Mouse (Mus musculus) common myeloid progenitor, adult 5-6 weeks (primary cell): ENCODE results near the gene Smox. TPM values are rescaled to one million over a fixed set of nuclear protein-coding genes. Genes with fewer than 3 reads are reported as not detected.

ENCODE experiments used
- ATAC-seq: replicated peaks from 2 replicates; pipeline ENCODE4 v1.8.0; 2016; ENCODE audit warnings: low read depth, mild to moderate bottlenecking, moderate TSS enrichment, inconsistent platforms; ENCODE audit not compliant: poor library complexity, severe bottlenecking
- total RNA-seq: library from RNA; stranded (forward); fragments of 200-1000, 187-1606 nt; gene quantifications from 2 replicates; pipeline ENCODE4 v1.2.3, GENCODE M21; 2017

Smox gene
- total RNA-seq, 1 experiment from 2014 or later, result 23.2 TPM

- peak; percentile 73 for ATAC-seq
Observed at GRCm38 (mm10) chr2:131509671-131510313, 18.5 kb downstream of the Smox start.

DNA sequence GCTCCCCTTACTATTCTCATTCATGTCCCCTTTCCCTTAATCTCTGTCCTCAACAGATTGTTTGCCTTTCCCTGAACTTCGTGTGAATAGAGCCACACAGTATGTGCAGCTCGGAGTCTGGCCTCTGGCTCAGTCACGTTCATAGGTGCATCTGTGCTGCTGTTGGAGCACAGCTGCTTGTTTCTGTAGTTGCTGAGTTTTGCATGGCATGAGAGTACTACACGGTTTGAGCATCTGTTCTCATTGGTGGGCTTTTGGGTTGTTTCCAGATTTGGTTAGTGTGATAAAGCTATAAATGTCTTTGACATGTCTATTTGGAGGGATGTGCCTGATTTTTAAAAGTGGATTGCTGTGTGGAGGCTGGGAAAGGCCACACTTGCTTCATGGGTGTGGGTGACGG is 19.2 kb downstream of the Smox start:
- ATAC-seq, result no peak

- ATAC-seq, result no peak
Observed at GRCm38 (mm10) chr2:131513477-131513876, 22.2 kb downstream of the Smox start.

DNA sequence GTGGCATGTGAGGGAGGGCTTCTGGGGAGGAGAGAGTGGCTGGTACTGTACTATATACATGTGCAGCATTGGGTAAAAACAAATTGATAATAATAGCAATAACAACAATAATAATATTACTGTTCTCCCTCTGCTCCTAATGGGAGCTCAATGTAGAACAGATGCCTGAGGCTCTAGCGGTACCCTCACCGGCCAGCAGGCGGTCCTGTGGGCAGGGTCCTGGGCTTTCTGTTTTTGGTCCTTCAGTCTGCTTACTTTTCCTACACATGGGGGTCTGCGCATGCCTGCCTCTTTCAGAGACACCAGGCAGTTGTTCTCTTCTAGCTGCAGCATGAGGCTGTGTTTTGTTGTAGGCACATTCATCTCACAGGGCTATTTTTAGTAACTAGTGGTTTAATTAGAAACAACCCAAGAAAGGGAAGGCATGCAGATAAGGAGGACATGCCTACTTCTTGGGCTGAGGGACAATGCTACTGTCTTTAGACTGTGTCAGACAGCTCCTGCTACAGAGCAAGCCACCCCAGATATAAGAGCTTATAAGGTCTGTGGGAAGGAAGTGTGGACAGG is 22.8 kb downstream of the Smox start:
- ATAC-seq, result peak; percentile 33

- ATAC-seq, result no peak
Observed at GRCm38 (mm10) chr2:131517550-131517949, 26.3 kb downstream of the Smox start.

DNA sequence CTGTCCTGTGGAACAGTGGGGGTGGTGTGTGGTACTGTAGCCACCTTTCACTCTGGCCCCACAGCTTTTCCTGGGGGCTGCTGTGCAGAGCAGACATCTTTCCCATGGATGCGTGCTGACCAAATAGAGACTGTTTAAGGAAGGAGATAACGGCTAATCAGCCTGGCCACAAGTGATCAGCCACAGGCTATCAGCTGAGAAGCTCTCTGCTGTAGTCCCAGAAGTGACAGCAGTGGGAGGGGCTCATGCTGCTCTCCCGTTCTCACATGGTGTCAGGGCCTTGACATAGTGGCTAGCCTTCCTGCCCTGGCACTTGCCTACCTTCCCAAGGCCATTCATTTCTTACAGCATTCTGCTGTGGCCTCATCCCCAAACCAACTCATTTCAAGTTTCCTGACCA is 27.5 kb downstream of the Smox start:
- peak; percentile 71 for ATAC-seq

DNA sequence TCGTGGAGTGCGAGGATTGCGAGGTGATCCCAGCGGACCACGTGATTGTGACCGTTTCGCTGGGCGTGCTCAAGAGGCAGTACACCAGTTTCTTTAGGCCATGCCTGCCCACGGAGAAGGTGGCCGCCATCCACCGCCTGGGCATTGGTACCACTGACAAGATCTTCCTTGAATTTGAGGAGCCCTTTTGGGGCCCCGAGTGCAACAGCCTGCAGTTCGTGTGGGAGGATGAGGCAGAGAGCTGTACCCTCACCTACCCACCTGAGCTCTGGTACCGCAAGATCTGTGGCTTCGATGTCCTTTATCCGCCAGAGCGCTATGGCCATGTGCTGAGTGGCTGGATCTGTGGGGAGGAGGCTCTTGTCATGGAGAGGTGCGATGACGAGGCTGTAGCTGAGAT is 29.4 kb downstream of the Smox start:
- ATAC-seq, result no peak

- ATAC-seq, result 0 out of 2 replicates have a peak, but pooled peaks have one; percentile 31
Observed at GRCm38 (mm10) chr2:131527061-131527460, 35.8 kb downstream of the Smox start.

DNA sequence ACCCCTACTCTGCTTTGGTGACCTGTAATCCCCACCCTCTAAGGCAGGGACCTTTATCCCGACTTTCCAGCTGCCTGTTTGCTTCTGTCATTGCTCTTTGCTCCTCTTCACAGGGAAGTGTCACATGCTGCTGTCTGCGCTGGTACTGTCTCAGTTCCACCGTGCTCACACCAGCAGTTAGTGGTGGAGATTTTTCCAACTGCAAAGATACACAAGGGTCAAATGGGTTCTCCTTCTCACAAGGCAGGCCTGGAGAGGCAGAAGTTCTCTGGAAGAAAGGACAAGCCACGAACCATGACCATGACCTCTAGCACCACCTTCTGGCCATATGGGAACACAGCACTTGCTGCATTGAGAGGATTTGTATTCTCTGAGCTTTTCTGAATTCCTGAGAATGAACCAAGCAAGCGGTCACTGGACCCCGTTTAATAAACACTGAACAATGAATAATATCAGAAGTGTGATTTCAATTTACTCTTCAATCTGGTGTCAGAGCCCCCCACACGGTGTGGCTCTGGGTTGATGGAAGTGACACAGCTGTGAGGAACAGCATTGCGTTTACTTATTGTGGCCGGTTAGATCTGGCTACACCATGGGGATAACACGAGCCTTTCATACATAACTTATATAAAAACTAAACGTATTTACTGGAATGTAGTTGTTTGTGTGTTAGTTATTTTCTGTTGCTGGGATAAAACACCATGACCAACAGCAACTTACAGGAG is 38.8 kb downstream of the Smox start:
- peak; percentile 64 for ATAC-seq

GRCm38 (mm10) chr2:131530623-131531008 is 39.3 kb downstream of the Smox start:
- ATAC-seq, result peak; percentile 96

DNA sequence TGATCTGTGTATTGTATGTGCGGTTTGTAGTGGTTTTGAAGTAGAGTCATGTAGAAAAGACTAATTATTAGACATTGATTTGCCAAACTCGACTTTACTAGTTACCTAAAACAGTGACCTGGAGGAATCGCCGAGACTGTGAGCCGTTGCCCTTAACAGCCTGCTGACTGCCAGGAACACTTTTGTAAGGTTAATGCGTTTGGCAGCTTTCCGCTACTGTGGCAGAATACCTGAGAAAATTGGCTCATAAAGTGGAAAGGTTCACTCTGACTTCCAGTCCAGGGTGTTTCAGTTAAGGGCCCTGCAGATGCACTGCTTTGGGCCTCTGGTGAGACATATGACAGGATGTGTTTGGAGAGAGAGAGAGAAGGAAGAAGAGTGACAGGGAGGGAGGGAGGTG is 40.0 kb downstream of the Smox start:
- ATAC-seq, result no peak

DNA sequence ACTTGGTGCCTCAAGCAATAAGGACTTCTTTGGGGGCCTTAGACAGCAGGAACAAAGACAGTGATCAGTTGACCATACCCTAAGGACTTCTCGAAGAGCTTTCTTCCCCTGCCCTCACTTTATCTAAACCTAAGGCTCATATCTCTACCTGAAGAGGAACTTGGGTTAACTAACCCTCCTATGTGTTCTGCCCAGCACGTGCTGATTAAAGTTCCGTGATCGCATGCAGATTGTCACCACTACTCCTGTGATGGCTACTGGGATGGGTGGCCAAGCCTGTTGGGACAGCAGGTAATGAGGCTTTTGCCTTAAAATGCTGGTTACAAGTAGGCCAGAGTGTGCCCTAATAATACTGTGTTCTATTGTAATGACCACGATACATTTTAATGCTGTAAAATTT is 43.9 kb downstream of the Smox start:
- ATAC-seq, result no peak

GRCm38 (mm10) chr2:131538341-131538740 is 47.0 kb downstream of the Smox start:
- no peak for ATAC-seq

GRCm38 (mm10) chr2:131539780-131540179 is 48.5 kb downstream of the Smox start:
- ATAC-seq, result no peak

GRCm38 (mm10) chr2:131541686-131542085 is 50.4 kb downstream of the Smox start:
- no peak for ATAC-seq

DNA sequence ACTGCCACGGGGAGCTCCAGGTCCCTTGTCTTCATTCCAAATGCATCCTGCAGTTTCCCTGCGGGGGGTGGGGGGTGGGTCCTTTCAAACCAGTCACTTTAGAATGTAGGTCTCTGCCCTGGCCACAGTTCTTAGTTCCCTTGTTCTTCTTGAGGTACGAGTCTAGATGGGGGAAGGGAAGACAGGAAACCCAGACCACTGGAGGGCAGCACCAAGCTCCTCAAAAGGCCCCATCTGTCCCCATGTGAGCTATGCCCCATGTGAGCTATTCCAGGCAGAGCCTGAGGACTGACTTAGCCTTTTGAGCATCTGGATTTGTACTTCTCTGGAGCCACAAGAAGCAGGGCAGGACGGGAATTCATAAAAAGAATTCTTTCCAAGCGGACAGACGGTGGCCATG is 51.2 kb downstream of the Smox start:
- 0 out of 2 replicates have a peak, but pooled peaks have one; percentile 27 for ATAC-seq

DNA sequence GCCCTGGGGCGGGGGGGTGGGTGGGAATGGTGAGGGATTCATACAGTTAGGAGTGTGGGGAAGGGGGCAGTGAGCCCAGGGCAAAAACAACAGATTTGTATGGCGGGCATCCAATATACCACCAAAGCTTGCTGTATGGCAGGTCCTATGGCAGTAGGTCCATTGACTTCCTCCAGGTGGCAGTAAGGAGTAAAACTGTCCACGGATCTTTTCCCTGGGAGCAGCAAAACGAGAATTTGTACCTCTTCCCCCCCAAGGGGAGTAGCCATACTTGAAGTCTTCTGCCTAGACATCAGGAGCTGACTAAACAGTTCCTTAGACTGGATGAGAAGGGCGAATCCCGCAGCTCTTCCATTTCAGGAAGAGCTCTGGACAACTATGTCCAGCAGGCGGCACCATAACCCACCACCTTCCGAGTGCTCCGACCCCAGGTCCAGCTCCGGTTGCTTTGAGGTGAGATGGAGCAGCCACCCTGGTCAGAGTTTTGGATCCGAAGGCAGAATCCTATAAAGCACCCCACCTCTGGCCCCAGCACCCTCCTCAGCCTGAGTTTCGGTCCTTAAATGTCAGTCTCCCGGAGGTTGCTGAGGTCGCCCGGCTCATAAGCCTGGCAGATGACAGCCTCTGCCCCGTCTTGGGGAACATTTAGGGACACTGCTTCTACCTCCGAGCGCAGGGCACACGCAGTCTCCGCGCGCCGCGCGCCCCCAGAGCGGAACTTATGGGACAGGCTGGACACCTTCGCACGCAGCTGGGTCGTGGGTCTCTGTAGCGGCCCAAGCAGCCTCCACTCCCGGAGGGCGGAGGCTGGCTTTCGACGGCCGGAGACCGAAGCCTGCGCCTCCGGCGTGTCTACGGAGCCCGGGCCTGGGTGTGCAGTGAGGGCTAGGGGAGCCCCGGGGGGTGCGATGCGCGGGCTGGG is 54.4 kb downstream of the Smox start:
- ATAC-seq, result peak; percentile 66

- no peak for ATAC-seq
Observed at GRCm38 (mm10) chr2:131546308-131546700, 55.0 kb downstream of the Smox start.

- ATAC-seq, result peak; percentile 30
Observed at GRCm38 (mm10) chr2:131546745-131547408, 55.6 kb downstream of the Smox start.

DNA sequence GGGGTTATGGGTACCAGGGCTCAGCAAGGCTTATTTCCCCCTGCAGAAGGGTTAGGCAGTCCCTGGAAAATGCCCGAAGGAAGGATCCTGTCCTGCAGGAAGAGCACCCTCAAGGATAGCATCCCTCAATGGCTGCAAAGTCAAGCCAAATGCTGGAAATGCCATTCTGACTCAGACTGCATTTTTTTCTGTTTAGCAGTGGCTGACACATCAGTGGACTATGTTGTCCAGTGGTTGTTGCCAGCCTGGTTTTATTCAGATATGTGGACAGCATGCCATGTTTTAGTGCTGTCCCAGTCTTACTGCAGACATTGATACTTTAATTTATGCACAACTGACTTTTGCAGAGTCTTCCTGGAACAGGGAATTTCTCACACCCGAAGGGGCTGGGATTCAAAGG is 57.0 kb downstream of the Smox start:
- no peak for ATAC-seq
